Mouse (Mus musculus) hematopoietic multipotent progenitor cell, adult 10-12 weeks (in vitro differentiated cells): ENCODE data around the gene Them5. TPM values are rescaled to one million over a fixed set of nuclear protein-coding genes. Genes with fewer than 3 reads are reported as not detected.

Source experiments
- polyA plus RNA-seq: library from polyadenylated mRNA; stranded (reverse); fragments of >175 nt; gene quantifications from 2 replicates; pipeline ENCODE4 v1.2.3, GENCODE M21; 2012; ENCODE audit warnings: low replicate concordance

Them5 gene
- polyA plus RNA-seq, result not detected in 2 replicates

GRCm38 (mm10) chr3:94341959-94342422 lies at the start of gene Them5:
Gene Them5, plus strand, starts transcription at chr3:94342099.

DNA sequence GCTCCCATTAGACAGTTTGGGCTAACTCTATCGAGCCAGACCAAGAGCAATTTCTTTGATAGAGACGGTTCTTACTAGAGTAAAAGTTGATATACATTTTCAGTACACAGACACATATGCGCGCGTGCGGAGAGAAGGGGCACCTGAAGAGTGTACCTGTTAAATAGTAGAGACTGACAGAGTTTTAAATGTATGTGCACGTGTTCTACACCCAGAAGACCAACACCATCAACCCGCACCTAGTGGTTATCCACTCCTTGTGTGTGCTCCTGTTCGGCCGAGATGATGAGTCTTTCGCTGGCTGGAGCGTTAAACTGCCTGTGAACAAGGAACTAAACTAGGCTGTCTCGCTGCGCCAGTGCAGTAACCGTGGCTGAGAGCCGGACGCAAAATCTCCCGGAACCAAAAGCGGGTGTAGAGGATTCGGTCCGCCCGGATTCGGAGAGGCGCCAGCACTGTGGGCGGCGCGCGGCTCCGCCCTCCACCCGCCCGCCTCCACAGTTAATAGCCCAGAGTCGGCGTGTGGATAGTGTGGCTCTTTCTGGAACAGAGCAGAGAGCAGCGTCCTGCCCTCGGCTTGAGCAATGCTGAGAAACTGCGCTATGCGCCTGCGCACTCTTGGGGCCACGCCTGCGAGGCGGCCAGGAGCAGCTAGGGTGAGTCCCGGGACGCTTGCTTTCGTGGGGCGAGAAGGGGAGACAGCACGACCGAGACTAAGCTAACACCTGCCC lies 32.1 kb upstream of the Them5 start, which contains the start of gene Them4:
Gene Them4 (plus strand): TSS at position 457 of the 731 bp plus-strand sequence.

GRCm38 (mm10) chr3:94362138-94362537 lies 20.2 kb downstream of the Them5 start, which contains the start of gene C2cd4d:
Gene C2cd4d, plus strand, starts transcription at chr3:94362438.

DNA sequence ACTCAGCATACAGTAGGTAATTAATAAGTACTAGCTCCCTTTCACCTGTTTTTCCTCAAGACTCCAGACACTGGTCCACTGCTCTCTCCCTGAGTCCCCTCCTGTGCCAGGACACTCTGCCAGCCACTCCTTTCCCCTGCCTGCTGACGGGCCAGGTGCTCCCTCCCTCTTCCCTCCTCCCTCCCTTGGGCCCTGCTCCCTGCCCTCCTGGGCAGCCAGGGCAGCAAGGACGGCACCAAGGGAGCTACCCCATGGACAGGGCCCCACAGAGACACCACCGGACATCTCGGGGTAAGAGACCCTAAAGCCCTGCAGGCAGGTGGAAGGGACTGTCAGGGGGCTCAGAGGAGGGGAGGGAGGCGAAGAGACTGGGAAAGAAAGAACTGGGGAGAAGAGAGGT lies 30.7 kb downstream of the Them5 start, which contains the start of gene Rorc:
Gene Rorc (plus strand): TSS at position 154 of the 400 bp plus-strand sequence.

Other genes with a start within 250 kb of the Them5 start
- gene Gm10696, start 163.9 kb upstream of the Them5 start, polyA plus RNA-seq, result not detected in 2 replicates
- gene Gm5286, start 145.4 kb upstream of the Them5 start, polyA plus RNA-seq, result not detected in 2 replicates
- gene Gm4778, start 78.1 kb upstream of the Them5 start, polyA plus RNA-seq, result not detected in 2 replicates
- gene Them4, start 32.0 kb upstream of the Them5 start, polyA plus RNA-seq, result 0.86 and 1.4 TPM in 2 replicates
- not detected in 2 replicates for gene C2cd4d, start 20.3 kb downstream of the Them5 start, polyA plus RNA-seq
- gene Rorc, start 30.7 kb downstream of the Them5 start, polyA plus RNA-seq, result 0.68 and 0.74 TPM in 2 replicates
- 0.57 and 0.94 TPM in 2 replicates for gene Lingo4, start 56.4 kb downstream of the Them5 start, polyA plus RNA-seq
- gene Tdrkh, start 71.2 kb downstream of the Them5 start, polyA plus RNA-seq, result 2.0 and 2.3 TPM in 2 replicates
- gene Mrpl9, start 101.2 kb downstream of the Them5 start, polyA plus RNA-seq, result 35.9 and 56.2 TPM in 2 replicates
- not detected in 2 replicates for gene Oaz3, start 101.8 kb downstream of the Them5 start, polyA plus RNA-seq
- 0.14 and 0.24 TPM in 2 replicates for gene Celf3, start 136.2 kb downstream of the Them5 start, polyA plus RNA-seq
- gene Riiad1, start 138.2 kb downstream of the Them5 start, polyA plus RNA-seq, result not detected in 2 replicates
- 8.7 and 10.8 TPM in 2 replicates for gene Snx27, start 240.6 kb downstream of the Them5 start, polyA plus RNA-seq